Mouse (Mus musculus): Measurements from ENCODE around the gene Fcrl6. TPM values are rescaled to one million over a fixed set of nuclear protein-coding genes. Genes with fewer than 3 reads are reported as not detected.

Gene Fcrl6
- polyA plus RNA-seq, 1 experiment from 2014 or later: 0.11 TPM

- H3K9ac ChIP-seq (ENCODE audit: low read depth, low read length): no peak overlapping the region
- WGBS: 56% methylated on average over 3 of the region's 3 CpGs
- DNase-seq (ENCODE audit: low spot score): no peak
Measured at GRCm38 (mm10) chr1:172593321-172593720, 9.0 kb downstream of the Fcrl6 start.

GRCm38 (mm10) chr1:172590385-172590784 is 12.0 kb downstream of the Fcrl6 start, which contains the start of gene Slamf8:
Slamf8 (minus strand) TSS chr1:172590568.
- H3K4me2 ChIP-seq: no peak within 1 kb of the TSS
- no peak within 1 kb of the TSS for H3K9ac ChIP-seq (ENCODE audit: low read depth, low read length)
- H3K4me1 ChIP-seq (replicated peaks; ENCODE audit: control insufficient read depth, insufficient read depth, low read length): no peaks in the 10 kb centered on the region
- peaks cover 8% of the 10 kb centered on the region for H3K27me3 ChIP-seq (replicated peaks; ENCODE audit: control insufficient read depth, insufficient read depth, low read length)
- H3K27ac ChIP-seq (ENCODE audit: low read depth, low read length): no peak within 1 kb of the TSS
- H3K9me3 ChIP-seq (ENCODE audit: control insufficient read depth, low read length): no peaks in the 10 kb centered on the region
- no peaks in the 10 kb centered on the region for H3K36me3 ChIP-seq (ENCODE audit: control insufficient read depth, insufficient read depth, low read length)
- ATAC-seq (replicated peaks; ENCODE audit: low FRiP score) (no peak), DNase-seq (ENCODE audit: low spot score) (no peak)
- 73% methylated on average over 7 of the region's 7 CpGs for WGBS
- H3K4me3 ChIP-seq (ENCODE audit: low read depth, low read length): no peak within 1 kb of the TSS

More at GRCm38 (mm10) chr1:172593321-172593720, 9.0 kb downstream of the Fcrl6 start:
- ATAC-seq (replicated peaks; ENCODE audit: low FRiP score): no peak
- no peaks in the 10 kb centered on the region for H3K36me3 ChIP-seq (ENCODE audit: control insufficient read depth, insufficient read depth, low read length)
- H3K27me3 ChIP-seq (replicated peaks; ENCODE audit: control insufficient read depth, insufficient read depth, low read length): no peaks in the 10 kb centered on the region
- H3K27ac ChIP-seq (ENCODE audit: low read depth, low read length): no peak overlapping the region
- no peaks in the 10 kb centered on the region for H3K4me1 ChIP-seq (replicated peaks; ENCODE audit: control insufficient read depth, insufficient read depth, low read length)
- H3K9me3 ChIP-seq (ENCODE audit: control insufficient read depth, low read length): no peaks in the 10 kb centered on the region
- no peak overlapping the region for H3K4me3 ChIP-seq (ENCODE audit: low read depth, low read length)
- H3K4me2 ChIP-seq: no peak overlapping the region

- H3K9me3 ChIP-seq (ENCODE audit: control insufficient read depth, low read length): no peaks in the 10 kb centered on the region
- H3K4me3 ChIP-seq (ENCODE audit: low read depth, low read length): no peak overlapping the region
- no peaks in the 10 kb centered on the region for H3K4me1 ChIP-seq (replicated peaks; ENCODE audit: control insufficient read depth, insufficient read depth, low read length)
- no peaks in the 10 kb centered on the region for H3K36me3 ChIP-seq (ENCODE audit: control insufficient read depth, insufficient read depth, low read length)
- H3K27me3 ChIP-seq (replicated peaks; ENCODE audit: control insufficient read depth, insufficient read depth, low read length): peaks cover 16% of the 10 kb centered on the region
- no peak overlapping the region for H3K27ac ChIP-seq (ENCODE audit: low read depth, low read length)
- H3K4me2 ChIP-seq: no peak overlapping the region
- no peak overlapping the region for H3K9ac ChIP-seq (ENCODE audit: low read depth, low read length)
- no peak for ATAC-seq (replicated peaks; ENCODE audit: low FRiP score)
- peak; percentile 31 for DNase-seq (ENCODE audit: low spot score)
- WGBS: 36% methylated on average over 26 of the region's 26 CpGs
Measured at GRCm38 (mm10) chr1:172585612-172586567, 16.5 kb downstream of the Fcrl6 start.

- H3K27me3 ChIP-seq (replicated peaks; ENCODE audit: control insufficient read depth, insufficient read depth, low read length): peaks cover 16% of the 10 kb centered on the region
- no peaks in the 10 kb centered on the region for H3K36me3 ChIP-seq (ENCODE audit: control insufficient read depth, insufficient read depth, low read length)
- H3K4me1 ChIP-seq (replicated peaks; ENCODE audit: control insufficient read depth, insufficient read depth, low read length): no peaks in the 10 kb centered on the region
- no peak overlapping the region for H3K4me3 ChIP-seq (ENCODE audit: low read depth, low read length)
- no peak overlapping the region for H3K9ac ChIP-seq (ENCODE audit: low read depth, low read length)
- no peaks in the 10 kb centered on the region for H3K9me3 ChIP-seq (ENCODE audit: control insufficient read depth, low read length)
- no peak for DNase-seq (ENCODE audit: low spot score)
- H3K27ac ChIP-seq (ENCODE audit: low read depth, low read length): no peak overlapping the region
- ATAC-seq (replicated peaks; ENCODE audit: low FRiP score): no peak
- 49% methylated on average over 4 of the region's 4 CpGs for WGBS
- no peak overlapping the region for H3K4me2 ChIP-seq
Measured at GRCm38 (mm10) chr1:172585026-172585425, 17.3 kb downstream of the Fcrl6 start.

- Histone ChIP-seq H3K4me3 (ENCODE audit: low read depth, low read length) (no peak overlapping the region), H3K27me3 (replicated peaks; ENCODE audit: control insufficient read depth, insufficient read depth, low read length) (peaks cover 16% of the 10 kb centered on the region), H3K4me1 (replicated peaks; ENCODE audit: control insufficient read depth, insufficient read depth, low read length) (no peaks in the 10 kb centered on the region), H3K9ac (ENCODE audit: low read depth, low read length) (no peak overlapping the region), H3K36me3 (ENCODE audit: control insufficient read depth, insufficient read depth, low read length) (no peaks in the 10 kb centered on the region), H3K27ac (ENCODE audit: low read depth, low read length) (no peak overlapping the region), H3K4me2 (no peak overlapping the region), H3K9me3 (ENCODE audit: control insufficient read depth, low read length) (no peaks in the 10 kb centered on the region)
- DNase-seq (ENCODE audit: low spot score): no peak
- WGBS: 83% methylated on average over 6 of the region's 6 CpGs
- ATAC-seq (replicated peaks; ENCODE audit: low FRiP score): no peak
Measured at GRCm38 (mm10) chr1:172584271-172584670, 18.1 kb downstream of the Fcrl6 start.

- no peak overlapping the region for H3K9ac ChIP-seq (ENCODE audit: low read depth, low read length)
- no peak for ATAC-seq (replicated peaks; ENCODE audit: low FRiP score)
- no peak overlapping the region for H3K4me2 ChIP-seq
- no peaks in the 10 kb centered on the region for H3K9me3 ChIP-seq (ENCODE audit: control insufficient read depth, low read length)
- peaks cover 16% of the 10 kb centered on the region for H3K27me3 ChIP-seq (replicated peaks; ENCODE audit: control insufficient read depth, insufficient read depth, low read length)
- no peak overlapping the region for H3K27ac ChIP-seq (ENCODE audit: low read depth, low read length)
- no peak overlapping the region for H3K4me3 ChIP-seq (ENCODE audit: low read depth, low read length)
- DNase-seq (ENCODE audit: low spot score): no peak
- no peaks in the 10 kb centered on the region for H3K36me3 ChIP-seq (ENCODE audit: control insufficient read depth, insufficient read depth, low read length)
- H3K4me1 ChIP-seq (replicated peaks; ENCODE audit: control insufficient read depth, insufficient read depth, low read length): no peaks in the 10 kb centered on the region
- 80% methylated on average over 8 of the region's 8 CpGs for WGBS
Measured at GRCm38 (mm10) chr1:172582436-172582835, 19.9 kb downstream of the Fcrl6 start.

- H3K4me1 ChIP-seq (replicated peaks; ENCODE audit: control insufficient read depth, insufficient read depth, low read length): no peaks in the 10 kb centered on the region
- 69% methylated on average over 6 of the region's 6 CpGs for WGBS
- no peak overlapping the region for H3K9ac ChIP-seq (ENCODE audit: low read depth, low read length)
- no peaks in the 10 kb centered on the region for H3K36me3 ChIP-seq (ENCODE audit: control insufficient read depth, insufficient read depth, low read length)
- no peaks in the 10 kb centered on the region for H3K9me3 ChIP-seq (ENCODE audit: control insufficient read depth, low read length)
- ATAC-seq (replicated peaks; ENCODE audit: low FRiP score) (no peak), DNase-seq (ENCODE audit: low spot score) (no peak)
- H3K4me3 ChIP-seq (ENCODE audit: low read depth, low read length): no peak overlapping the region
- H3K27me3 ChIP-seq (replicated peaks; ENCODE audit: control insufficient read depth, insufficient read depth, low read length): peaks cover 6% of the 10 kb centered on the region; the same call in 1 of the 2 replicates
- no peak overlapping the region for H3K4me2 ChIP-seq
- no peak overlapping the region for H3K27ac ChIP-seq (ENCODE audit: low read depth, low read length)
Measured at GRCm38 (mm10) chr1:172580116-172580515, 22.2 kb downstream of the Fcrl6 start.

- no peak for DNase-seq (ENCODE audit: low spot score)
- no peaks in the 10 kb centered on the region for H3K36me3 ChIP-seq (ENCODE audit: control insufficient read depth, insufficient read depth, low read length)
- peaks cover 24% of the 10 kb centered on the region for H3K27me3 ChIP-seq (replicated peaks; ENCODE audit: control insufficient read depth, insufficient read depth, low read length)
- ATAC-seq (replicated peaks; ENCODE audit: low FRiP score): no peak
- no peaks in the 10 kb centered on the region for H3K4me1 ChIP-seq (replicated peaks; ENCODE audit: control insufficient read depth, insufficient read depth, low read length)
- no peak overlapping the region for H3K4me3 ChIP-seq (ENCODE audit: low read depth, low read length)
- H3K9ac ChIP-seq (ENCODE audit: low read depth, low read length): no peak overlapping the region
- H3K27ac ChIP-seq (ENCODE audit: low read depth, low read length): no peak overlapping the region
- WGBS: 54% methylated on average over 4 of the region's 4 CpGs
- H3K4me2 ChIP-seq: no peak overlapping the region
- H3K9me3 ChIP-seq (ENCODE audit: control insufficient read depth, low read length): no peaks in the 10 kb centered on the region
Measured at GRCm38 (mm10) chr1:172567758-172568157, 34.6 kb downstream of the Fcrl6 start.

GRCm38 (mm10) chr1:172566131-172566530 is 36.2 kb downstream of the Fcrl6 start:
- peaks cover 37% of the 10 kb centered on the region for H3K27me3 ChIP-seq (replicated peaks; ENCODE audit: control insufficient read depth, insufficient read depth, low read length)
- no peak for ATAC-seq (replicated peaks; ENCODE audit: low FRiP score)
- WGBS: 51% methylated on average over 3 of the region's 3 CpGs

More at GRCm38 (mm10) chr1:172566131-172566530, 36.2 kb downstream of the Fcrl6 start:
- no peak overlapping the region for H3K4me2 ChIP-seq
- no peak for DNase-seq (ENCODE audit: low spot score)
- no peak overlapping the region for H3K9ac ChIP-seq (ENCODE audit: low read depth, low read length)
- no peaks in the 10 kb centered on the region for H3K4me1 ChIP-seq (replicated peaks; ENCODE audit: control insufficient read depth, insufficient read depth, low read length)
- no peaks in the 10 kb centered on the region for H3K36me3 ChIP-seq (ENCODE audit: control insufficient read depth, insufficient read depth, low read length)
- no peaks in the 10 kb centered on the region for H3K9me3 ChIP-seq (ENCODE audit: control insufficient read depth, low read length)
- no peak overlapping the region for H3K4me3 ChIP-seq (ENCODE audit: low read depth, low read length)
- H3K27ac ChIP-seq (ENCODE audit: low read depth, low read length): no peak overlapping the region

All from liver, embryonic 11.5 days (tissue).